Mouse (Mus musculus) ES-E14 (cell line): ENCODE results near the gene 1810049J17Rik.

ENCODE experiments used
- CHD2 ChIP-seq: IDR thresholded peaks from 2 replicates; pipeline ENCODE4 v1.6.1; 2014; ENCODE audit warnings: mild to moderate bottlenecking, low read depth, low read length, inconsistent platforms
- HCFC1 ChIP-seq: IDR thresholded peaks from 2 replicates; pipeline ENCODE4 v1.6.1; 2012; ENCODE audit warnings: low read length, inconsistent platforms, borderline replicate concordance; ENCODE audit not compliant: insufficient read depth
- MAFK ChIP-seq: IDR thresholded peaks from 2 replicates; pipeline ENCODE4 v1.6.1; 2014; ENCODE audit warnings: mild to moderate bottlenecking, low read depth, low read length, inconsistent platforms; ENCODE audit not compliant: insufficient read depth
- ZC3H11A ChIP-seq: IDR thresholded peaks from 2 replicates; pipeline ENCODE4 v1.6.1; 2012; ENCODE audit warnings: low read depth, mild to moderate bottlenecking, inconsistent platforms, low read length, borderline replicate concordance
- ZNF384 ChIP-seq: IDR thresholded peaks from 2 replicates; pipeline ENCODE4 v1.6.1; 2012; ENCODE audit warnings: low read depth, low read length, inconsistent platforms

DNA sequence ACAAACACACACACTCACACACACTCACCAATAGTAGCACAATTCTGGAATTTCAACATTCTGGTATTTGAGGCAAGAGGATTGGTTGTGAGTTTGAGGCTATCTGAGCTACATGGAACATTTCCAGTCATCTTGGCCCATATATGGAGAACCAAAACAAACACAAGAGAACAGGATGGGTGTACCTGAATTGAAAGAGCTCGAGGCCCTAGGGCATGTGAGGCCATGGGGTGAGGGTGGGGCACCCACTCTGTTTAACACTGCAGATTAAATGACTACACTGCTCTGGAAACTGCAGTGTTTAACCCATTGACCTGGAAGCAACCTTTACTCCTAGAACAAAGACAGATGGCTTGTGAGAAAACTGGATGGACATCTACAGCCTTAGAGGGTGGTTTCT is 8.4 kb downstream of the 1810049J17Rik start:
- TF ChIP-seq ZC3H11A (no peak), CHD2 (no peak), HCFC1 (no peak), MAFK (no peak), ZNF384 (no peak)
